Comparison of ENCODE assay signal across 24 mouse cellular contexts in genomic region chr10:44484077-44484476, GRCm38 (mm10).
"Had no signal": no experiment of that assay in that cellular context is flagged by ENCODE, and none has a peak within 500 bp of the region (broad histone marks: within the 10 kb centered on the region; RNA-seq: fewer than 3 reads in every experiment).

No protein-coding gene starts in this region.

- H3K27ac ChIP-seq: heart, adult 2 months; heart, embryonic 13.5 days; heart, embryonic 15.5 days; hindbrain, embryonic 13.5 days; hindbrain, embryonic 15.5 days; hindbrain, postnatal 0 days; layer of hippocampus, adult 2 months; left cerebral cortex, adult 2 months; limb, embryonic 12.5 days had no signal

- H3K4me3 ChIP-seq: heart, adult 2 months; heart, embryonic 13.5 days; heart, embryonic 15.5 days; hindbrain, embryonic 13.5 days; hindbrain, embryonic 15.5 days; layer of hippocampus, adult 2 months; left cerebral cortex, adult 2 months; limb, embryonic 10.5 days; limb, embryonic 12.5 days had no signal

- H3K4me2 ChIP-seq: heart, embryonic 11.5 days; heart, embryonic 13.5 days; heart, embryonic 15.5 days; hindbrain, embryonic 13.5 days; hindbrain, embryonic 15.5 days; limb, embryonic 12.5 days; liver, embryonic 11.5 days had no signal

- ATAC-seq: forebrain, postnatal 0 days; hindbrain, postnatal 0 days had no signal

- DNase-seq: forebrain, postnatal 0 days; gastrocnemius, postnatal 14 days; gastrocnemius, postnatal 36 days; heart, adult 11 months; heart, adult 2 months; heart, postnatal 14 days; heart, postnatal 36 days; kidney, adult 18-20 months; kidney, adult 8-10 months; kidney, postnatal 10 days; kidney, postnatal 25 days; kidney, postnatal 4 days; liver had no signal

- H3K4me1 ChIP-seq: heart, embryonic 15.5 days; hindbrain, embryonic 15.5 days had no signal

- H3K9ac ChIP-seq: forebrain, postnatal 0 days; heart, embryonic 13.5 days; heart, embryonic 15.5 days; hindbrain, embryonic 13.5 days; hindbrain, embryonic 15.5 days; limb, embryonic 12.5 days had no signal

- H3K9me3 ChIP-seq: heart, embryonic 13.5 days; heart, embryonic 15.5 days; hindbrain, embryonic 13.5 days; hindbrain, embryonic 15.5 days; limb, embryonic 10.5 days; limb, embryonic 12.5 days had no signal

- H3K36me3 ChIP-seq: heart, embryonic 13.5 days; heart, embryonic 15.5 days; hindbrain, embryonic 13.5 days; hindbrain, embryonic 15.5 days; limb, embryonic 10.5 days; limb, embryonic 12.5 days had no signal

- H3K27me3 ChIP-seq: hindbrain, embryonic 15.5 days had no signal
